Mouse (Mus musculus) B cell, adult (primary cell): ENCODE data around the gene Prpmp5. TPM values are rescaled to one million over a fixed set of nuclear protein-coding genes. Genes with fewer than 3 reads are reported as not detected.

Experiments used
- total RNA-seq: library from RNA; stranded (reverse); gene quantifications from 4 replicates; pipeline ENCODE4 v1.2.4, GENCODE M21; 2023; ENCODE audit not compliant: inconsistent age

Prpmp5 gene
- not detected in 4 replicates for total RNA-seq

GRCm38 (mm10) chr6:132314657-132315056, at the start of gene Prpmp5:
TSS of gene Prpmp5 (minus strand) at chr6:132314757.

GRCm38 (mm10) chr6:132364034-132364433, 49.5 kb upstream of the Prpmp5 start, which contains the start of gene Gm8882:
TSS of gene Gm8882 (minus strand) at chr6:132364134.

Other genes with a start within 250 kb of the Prpmp5 start
- not detected in 4 replicates for gene Prb1, start 104.2 kb downstream of the Prpmp5 start, total RNA-seq
- not detected in 4 replicates for gene Gm8882, start 49.4 kb upstream of the Prpmp5 start, total RNA-seq